Mouse (Mus musculus) layer of hippocampus, postnatal 36 days (tissue): Measurements from ENCODE around the gene Itpr1. TPM values are rescaled to one million over a fixed set of nuclear protein-coding genes. Genes with fewer than 3 reads are reported as not detected.

Experiments used
- DNase-seq, 2 experiments: peaks; one replicate each; pipeline ENCODE4 v3.0.0; 2022
- total RNA-seq, 2 experiments: library from RNA; stranded (reverse); gene quantifications; 2 replicates each; pipeline ENCODE4 v1.2.3; 2021

Gene Itpr1
- 100 to 1,000 TPM; 290 to 296 TPM for total RNA-seq

GRCm38 (mm10) chr6:108212881-108213295 lies at the start of gene Itpr1:
Gene Itpr1, plus strand, starts transcription at chr6:108213096.
- peak; percentile 96 for DNase-seq

- no peak for DNase-seq
Measured at GRCm38 (mm10) chr6:108164935-108165334, 48.0 kb upstream of the Itpr1 start.

- DNase-seq = no peak
Measured at GRCm38 (mm10) chr6:108165598-108165997, 47.3 kb upstream of the Itpr1 start.

- no peak for DNase-seq
Measured at GRCm38 (mm10) chr6:108167946-108168680, 44.8 kb upstream of the Itpr1 start.

GRCm38 (mm10) chr6:108168723-108169122 lies 44.2 kb upstream of the Itpr1 start:
- DNase-seq = no peak

- no peak for DNase-seq
Measured at GRCm38 (mm10) chr6:108169466-108169865, 43.4 kb upstream of the Itpr1 start.

GRCm38 (mm10) chr6:108172219-108172618 lies 40.7 kb upstream of the Itpr1 start:
- no peak for DNase-seq

GRCm38 (mm10) chr6:108174181-108174580 lies 38.7 kb upstream of the Itpr1 start:
- no peak for DNase-seq

- no peak for DNase-seq
Measured at GRCm38 (mm10) chr6:108179087-108179486, 33.8 kb upstream of the Itpr1 start.

- DNase-seq = peak; percentile 82 to 85
Measured at GRCm38 (mm10) chr6:108184847-108185684, 27.8 kb upstream of the Itpr1 start, which contains the start of gene Sumf1. Gene Sumf1, minus strand, starts transcription at chr6:108185582.

- DNase-seq = no peak
Measured at GRCm38 (mm10) chr6:108185685-108186009, 27.2 kb upstream of the Itpr1 start.

- DNase-seq = no peak
Measured at GRCm38 (mm10) chr6:108190690-108191089, 22.2 kb upstream of the Itpr1 start.

- peak in 1 of 2 experiments; percentile 12 for DNase-seq
Measured at GRCm38 (mm10) chr6:108192632-108193031, 20.3 kb upstream of the Itpr1 start.

GRCm38 (mm10) chr6:108196665-108197064 lies 16.2 kb upstream of the Itpr1 start:
- no peak for DNase-seq

GRCm38 (mm10) chr6:108197117-108197516 lies 15.8 kb upstream of the Itpr1 start:
- no peak for DNase-seq

GRCm38 (mm10) chr6:108198286-108198685 lies 14.6 kb upstream of the Itpr1 start:
- DNase-seq = no peak

- no peak for DNase-seq
Measured at GRCm38 (mm10) chr6:108204322-108204721, 8.6 kb upstream of the Itpr1 start.

GRCm38 (mm10) chr6:108206145-108206544 lies 6.8 kb upstream of the Itpr1 start:
- no peak for DNase-seq

GRCm38 (mm10) chr6:108206914-108207566 lies 5.9 kb upstream of the Itpr1 start:
- DNase-seq = no peak

GRCm38 (mm10) chr6:108211896-108212880 lies 708 bp upstream of the Itpr1 start:
- DNase-seq = no peak

GRCm38 (mm10) chr6:108213481-108214293 lies 791 bp downstream of the Itpr1 start:
- no peak for DNase-seq
